Mouse (Mus musculus): Measurements from ENCODE around the gene Rad1.
"Not testable (repeated sequence)": the region's sequence is repeated elsewhere in the genome, so short reads cannot be mapped to it uniquely, and the experiment has no call there.

Rad1 gene

GRCm38 (mm10) chr15:10515166-10515565 lies 29.3 kb downstream of the Rad1 start:
- DNase-seq, result no peak

DNA sequence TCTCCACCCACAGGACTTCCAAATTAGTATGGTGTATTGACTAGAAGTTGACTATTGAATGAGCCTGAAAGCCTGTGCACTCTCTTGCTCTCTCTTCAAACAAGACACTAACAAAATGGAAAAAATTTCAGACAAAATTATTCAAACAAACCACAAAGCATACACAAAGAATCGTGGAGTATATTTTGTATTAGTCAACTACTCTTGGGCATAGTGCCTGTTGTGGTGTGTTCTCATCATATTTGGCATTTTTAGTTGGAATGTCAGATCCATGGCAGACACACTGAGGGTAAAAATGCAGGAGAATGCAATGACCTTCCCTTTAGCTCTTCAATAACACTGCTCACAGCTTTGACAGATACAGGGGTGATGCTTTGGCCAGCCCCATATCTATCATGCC lies 40.1 kb downstream of the Rad1 start:
- DNase-seq, result no peak

GRCm38 (mm10) chr15:10531352-10531751 lies 45.5 kb downstream of the Rad1 start:
- no peak for DNase-seq

DNA sequence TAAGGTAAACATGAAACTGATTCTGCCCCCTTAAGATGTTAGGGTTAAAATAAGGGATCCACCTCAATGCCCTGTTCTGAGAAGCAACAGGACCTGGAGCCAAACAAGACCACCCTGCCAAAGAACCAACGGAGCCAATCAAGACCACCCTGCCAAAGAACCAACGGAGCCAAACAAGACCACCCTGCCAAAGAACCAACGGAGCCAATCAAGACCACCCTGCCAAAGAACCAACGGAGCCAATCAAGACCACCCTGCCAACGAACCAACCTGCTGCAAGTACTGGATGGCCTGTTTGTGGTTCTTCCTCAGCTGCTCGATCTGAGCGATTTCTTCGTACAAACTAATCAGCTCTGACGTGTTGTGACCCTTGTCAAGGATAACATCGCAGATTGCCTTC lies 47.5 kb downstream of the Rad1 start:
- DNase-seq, result not testable (repeated sequence)

GRCm38 (mm10) chr15:10534591-10534990 lies 48.8 kb downstream of the Rad1 start:
- DNase-seq, result no peak

DNA sequence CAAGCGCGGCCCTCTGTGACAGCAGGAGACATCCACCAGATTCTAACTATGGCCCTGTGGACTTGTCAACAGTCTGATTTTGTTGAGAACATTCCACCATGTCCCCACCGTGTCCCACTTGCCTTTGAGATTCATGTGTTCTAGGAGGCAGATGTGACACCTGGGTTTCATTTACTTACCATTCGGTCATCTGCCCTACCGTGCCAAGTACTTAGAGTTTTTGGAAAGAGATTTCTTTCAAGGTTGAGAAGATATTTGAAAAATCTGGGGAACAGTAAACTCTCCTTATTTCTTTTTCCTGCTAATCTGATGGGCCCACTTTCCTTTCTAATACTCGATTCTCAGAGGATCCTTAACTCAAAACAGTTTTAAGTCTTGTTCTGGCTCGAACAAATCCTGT lies 50.2 kb downstream of the Rad1 start:
- no peak for DNase-seq

- no peak for DNase-seq
Measured at GRCm38 (mm10) chr15:10540271-10541088, 54.7 kb downstream of the Rad1 start.

Measured in lung, postnatal 10 days (tissue).